Mouse (Mus musculus): ENCODE results near the gene Gm4981. TPM values are rescaled to one million over a fixed set of nuclear protein-coding genes. Genes with fewer than 3 reads are reported as not detected.
"Not testable (repeated sequence)": the region's sequence is repeated elsewhere in the genome, so short reads cannot be mapped to it uniquely, and the experiment has no call there.

Gm4981 gene
- polyA plus RNA-seq (2012; ENCODE audit: insufficient read depth, low replicate concordance): not detected in 2 replicates

GRCm38 (mm10) chr10:58236613-58237012 lies at the start of gene Gm4981:
TSS of gene Gm4981 (minus strand) at chr10:58236701.
- no peaks in the 10 kb centered on the region for H3K4me1 ChIP-seq
- no peaks in the 10 kb centered on the region for H3K36me3 ChIP-seq (replicated peaks; ENCODE audit: low read length)
- no peaks in the 10 kb centered on the region for H3K27me3 ChIP-seq (replicated peaks)
- TF ChIP-seq GATA1 (IDR thresholded peaks at IDR 0.05; ENCODE audit: borderline replicate concordance, low read length): no peak
- no peak for TF ChIP-seq FLI1 (IDR thresholded peaks at IDR 0.05; ENCODE audit: low read length)
- H3K9me3 ChIP-seq: peaks cover 28% of the 10 kb centered on the region
- no peak within 1 kb of the TSS for H3K4me3 ChIP-seq (replicated peaks)

DNA sequence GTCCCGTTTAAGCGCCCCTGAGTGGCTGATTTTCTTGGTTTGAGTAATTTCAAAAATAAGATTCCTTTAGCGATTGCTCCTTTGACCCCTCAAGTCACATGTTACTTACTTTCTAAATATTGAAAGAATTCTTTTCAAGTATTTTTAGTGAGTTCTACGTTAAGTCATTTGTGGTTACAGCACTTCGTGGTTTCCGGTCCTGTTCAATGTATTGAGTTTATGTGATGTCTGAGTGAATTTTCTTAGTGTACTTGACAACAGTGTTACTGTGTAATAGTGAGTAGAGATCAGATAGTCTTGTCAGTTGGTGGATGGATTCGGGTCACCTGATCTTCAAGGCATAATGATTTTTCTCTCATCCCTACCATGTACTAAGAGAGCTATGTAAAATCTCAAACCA lies 45.7 kb upstream of the Gm4981 start:
- Histone ChIP-seq H3K27me3 (replicated peaks) (no peaks in the 10 kb centered on the region), H3K9me3 (no peaks in the 10 kb centered on the region), H3K4me1 (peaks cover 5% of the 10 kb centered on the region), H3K36me3 (replicated peaks; ENCODE audit: low read length) (peaks cover 79% of the 10 kb centered on the region), H3K4me3 (replicated peaks) (no peak overlapping the region)
- TF ChIP-seq FLI1 (IDR thresholded peaks at IDR 0.05; ENCODE audit: low read length): no peak
- no peak for TF ChIP-seq GATA1 (IDR thresholded peaks at IDR 0.05; ENCODE audit: borderline replicate concordance, low read length)

GRCm38 (mm10) chr10:58258466-58258865 lies 22.0 kb upstream of the Gm4981 start:
- Histone ChIP-seq H3K9me3 (no peaks in the 10 kb centered on the region), H3K4me1 (peaks cover 21% of the 10 kb centered on the region), H3K36me3 (replicated peaks; ENCODE audit: low read length) (peaks cover 56% of the 10 kb centered on the region), H3K4me3 (replicated peaks) (no peak overlapping the region), H3K27me3 (replicated peaks) (no peaks in the 10 kb centered on the region)
- no peak for TF ChIP-seq FLI1 (IDR thresholded peaks at IDR 0.05; ENCODE audit: low read length)
- no peak for TF ChIP-seq GATA1 (IDR thresholded peaks at IDR 0.05; ENCODE audit: borderline replicate concordance, low read length)

DNA sequence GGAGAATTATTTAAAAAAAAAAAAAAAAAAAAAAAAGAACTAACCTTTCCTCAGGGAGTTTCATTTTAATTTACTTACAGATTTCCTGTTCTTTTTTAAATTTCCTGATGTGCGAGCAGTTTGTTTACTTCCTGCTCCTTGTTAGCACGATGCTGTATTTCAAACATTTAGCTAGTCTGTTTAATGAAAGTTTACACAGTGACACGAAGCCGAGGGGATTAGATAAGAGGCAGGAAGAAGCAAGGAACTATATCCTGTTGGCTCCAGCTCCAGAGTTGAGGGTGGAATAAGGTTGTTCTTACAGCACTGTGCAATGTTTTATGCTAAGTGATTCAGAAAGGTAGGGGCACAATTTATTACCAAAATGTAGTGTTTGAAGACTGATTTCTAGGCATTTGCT lies 19.5 kb upstream of the Gm4981 start:
- Histone ChIP-seq H3K27me3 (replicated peaks) (no peaks in the 10 kb centered on the region), H3K36me3 (replicated peaks; ENCODE audit: low read length) (peaks cover 34% of the 10 kb centered on the region), H3K4me1 (peaks cover 21% of the 10 kb centered on the region), H3K4me3 (replicated peaks) (peak overlapping the region; percentile 97), H3K9me3 (no peaks in the 10 kb centered on the region)
- no peak for TF ChIP-seq FLI1 (IDR thresholded peaks at IDR 0.05; ENCODE audit: low read length)
- no peak for TF ChIP-seq GATA1 (IDR thresholded peaks at IDR 0.05; ENCODE audit: borderline replicate concordance, low read length)

DNA sequence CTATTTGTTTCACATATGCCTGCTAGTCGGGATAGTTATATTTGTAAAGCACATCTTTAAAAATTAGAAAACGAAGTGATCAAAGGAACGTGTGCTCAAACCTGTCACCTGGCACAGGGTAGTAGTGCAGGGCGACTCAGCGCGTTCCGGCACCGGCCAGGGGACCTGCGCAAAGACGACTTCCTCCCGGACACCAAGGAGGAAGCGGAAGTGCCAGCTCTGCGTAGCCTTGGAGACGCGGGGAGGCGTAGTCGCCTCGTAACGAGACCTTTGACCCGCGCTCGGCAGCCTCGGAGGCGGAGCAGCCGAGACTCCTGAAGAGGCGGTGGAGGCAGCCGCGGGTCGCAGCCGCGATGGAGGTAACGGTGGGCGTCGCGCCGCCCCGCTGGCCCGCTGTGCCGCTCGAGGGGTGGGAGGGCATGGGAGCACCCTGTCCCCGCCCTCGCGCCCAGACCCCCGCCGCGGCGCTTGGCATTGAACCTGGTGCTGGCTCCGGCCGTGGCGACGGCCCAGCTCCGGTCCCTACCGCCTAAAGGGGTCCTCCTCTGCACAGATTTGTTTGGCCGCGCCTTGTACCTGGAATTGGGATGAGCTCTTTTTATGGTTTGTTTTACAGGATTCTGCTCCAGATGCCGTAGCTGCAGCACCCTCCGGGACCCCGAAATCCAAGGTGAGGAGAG lies 18.9 kb upstream of the Gm4981 start, which contains the start of gene Gcc2:
TSS of gene Gcc2 (plus strand) at position 285 of the 680 bp plus-strand sequence.
- Histone ChIP-seq H3K4me3 (replicated peaks) (peak within 1 kb of the TSS; percentile 97), H3K4me1 (peaks cover 21% of the 10 kb centered on the region), H3K36me3 (replicated peaks; ENCODE audit: low read length) (peaks cover 30% of the 10 kb centered on the region), H3K27me3 (replicated peaks) (no peaks in the 10 kb centered on the region), H3K9me3 (no peaks in the 10 kb centered on the region)
- no peak for TF ChIP-seq FLI1 (IDR thresholded peaks at IDR 0.05; ENCODE audit: low read length)
- TF ChIP-seq GATA1 (IDR thresholded peaks at IDR 0.05; ENCODE audit: borderline replicate concordance, low read length): no peak

- Histone ChIP-seq H3K27me3 (replicated peaks) (no peaks in the 10 kb centered on the region), H3K4me3 (replicated peaks) (peak overlapping the region; percentile 97), H3K36me3 (replicated peaks; ENCODE audit: low read length) (peaks cover 23% of the 10 kb centered on the region), H3K9me3 (no peaks in the 10 kb centered on the region), H3K4me1 (peaks cover 21% of the 10 kb centered on the region)
- TF ChIP-seq GATA1 (IDR thresholded peaks at IDR 0.05; ENCODE audit: borderline replicate concordance, low read length) (no peak), FLI1 (IDR thresholded peaks at IDR 0.05; ENCODE audit: low read length) (no peak)
Measured at GRCm38 (mm10) chr10:58254635-58255175, 18.2 kb upstream of the Gm4981 start.

- Histone ChIP-seq H3K27me3 (replicated peaks) (no peaks in the 10 kb centered on the region), H3K4me1 (peaks cover 2% of the 10 kb centered on the region), H3K9me3 (no peaks in the 10 kb centered on the region), H3K4me3 (replicated peaks) (no peak overlapping the region), H3K36me3 (replicated peaks; ENCODE audit: low read length) (no peaks in the 10 kb centered on the region)
- TF ChIP-seq GATA1 (IDR thresholded peaks at IDR 0.05; ENCODE audit: borderline replicate concordance, low read length) (no peak), FLI1 (IDR thresholded peaks at IDR 0.05; ENCODE audit: low read length) (no peak)
Measured at GRCm38 (mm10) chr10:58249535-58249934, 13.0 kb upstream of the Gm4981 start.

DNA sequence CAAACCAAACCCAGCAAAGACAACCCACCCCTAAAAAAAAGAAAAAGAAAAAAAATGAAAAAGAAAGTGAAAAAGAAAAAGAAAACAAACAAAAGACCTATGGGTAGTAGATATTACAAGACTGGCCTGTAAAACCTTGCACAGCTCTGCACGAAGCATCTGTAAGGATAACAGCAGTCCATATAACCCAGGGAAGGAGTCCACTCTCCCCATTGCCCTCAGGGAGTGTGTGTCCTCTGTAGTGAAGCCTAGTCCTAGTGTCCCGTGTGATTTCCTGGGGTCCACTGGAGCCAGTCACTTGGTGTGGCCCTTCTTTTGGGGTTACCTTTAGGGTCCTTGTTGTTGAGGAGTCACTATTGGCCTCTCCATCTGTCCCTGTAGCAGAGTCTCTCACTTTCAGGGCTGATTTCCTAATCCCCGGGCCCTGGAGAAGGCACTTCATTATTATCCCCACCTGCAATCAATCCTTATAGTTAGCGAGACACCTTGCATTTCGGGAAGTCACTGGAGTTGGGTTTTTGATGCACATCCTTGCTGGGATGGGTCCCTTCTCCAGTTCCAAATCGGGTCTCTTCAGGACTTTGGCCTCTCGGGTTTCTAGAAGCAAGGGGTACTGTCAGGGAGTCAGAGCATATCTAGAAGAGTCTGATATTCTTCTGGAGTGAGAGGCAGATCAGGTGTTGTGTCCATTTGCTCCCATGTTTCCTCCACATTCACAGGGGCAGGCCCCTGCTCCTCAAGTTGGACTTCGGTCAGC lies 2.7 kb upstream of the Gm4981 start:
- not testable (repeated sequence) for H3K4me3 ChIP-seq (replicated peaks); H3K27me3 ChIP-seq (replicated peaks); H3K36me3 ChIP-seq (replicated peaks; ENCODE audit: low read length); H3K4me1 ChIP-seq
- peaks cover 16% of the 10 kb centered on the region; the same call in 1 of the 2 replicates for H3K9me3 ChIP-seq

DNA sequence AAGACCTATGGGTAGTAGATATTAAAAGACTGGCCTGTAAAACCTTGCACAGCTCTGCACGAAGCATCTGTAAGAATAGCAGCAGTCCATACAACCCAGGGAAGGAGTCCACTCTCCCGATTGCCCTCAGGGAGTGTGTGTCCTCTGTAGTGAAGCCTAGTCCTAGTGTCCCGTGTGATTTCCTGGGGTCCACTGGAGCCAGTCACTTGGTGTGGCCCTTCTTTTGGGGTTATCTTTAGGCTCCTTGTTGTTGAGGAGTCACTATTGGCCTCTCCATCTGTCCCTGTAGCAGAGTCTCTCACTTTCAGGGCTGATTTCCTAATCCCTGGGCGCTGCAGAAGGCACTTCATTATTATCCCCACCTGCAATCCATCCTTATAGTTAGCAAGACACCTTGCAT lies 1.5 kb downstream of the Gm4981 start:
- H3K36me3 ChIP-seq (replicated peaks; ENCODE audit: low read length); H3K4me1 ChIP-seq; H3K4me3 ChIP-seq (replicated peaks); H3K27me3 ChIP-seq (replicated peaks): not testable (repeated sequence)
- H3K9me3 ChIP-seq: peaks cover 31% of the 10 kb centered on the region

- not testable (repeated sequence) for H3K36me3 ChIP-seq (replicated peaks; ENCODE audit: low read length); H3K4me1 ChIP-seq; H3K4me3 ChIP-seq (replicated peaks); H3K27me3 ChIP-seq (replicated peaks)
- H3K9me3 ChIP-seq: peaks cover 30% of the 10 kb centered on the region
Measured at GRCm38 (mm10) chr10:58233740-58234121, 2.8 kb downstream of the Gm4981 start.

DNA sequence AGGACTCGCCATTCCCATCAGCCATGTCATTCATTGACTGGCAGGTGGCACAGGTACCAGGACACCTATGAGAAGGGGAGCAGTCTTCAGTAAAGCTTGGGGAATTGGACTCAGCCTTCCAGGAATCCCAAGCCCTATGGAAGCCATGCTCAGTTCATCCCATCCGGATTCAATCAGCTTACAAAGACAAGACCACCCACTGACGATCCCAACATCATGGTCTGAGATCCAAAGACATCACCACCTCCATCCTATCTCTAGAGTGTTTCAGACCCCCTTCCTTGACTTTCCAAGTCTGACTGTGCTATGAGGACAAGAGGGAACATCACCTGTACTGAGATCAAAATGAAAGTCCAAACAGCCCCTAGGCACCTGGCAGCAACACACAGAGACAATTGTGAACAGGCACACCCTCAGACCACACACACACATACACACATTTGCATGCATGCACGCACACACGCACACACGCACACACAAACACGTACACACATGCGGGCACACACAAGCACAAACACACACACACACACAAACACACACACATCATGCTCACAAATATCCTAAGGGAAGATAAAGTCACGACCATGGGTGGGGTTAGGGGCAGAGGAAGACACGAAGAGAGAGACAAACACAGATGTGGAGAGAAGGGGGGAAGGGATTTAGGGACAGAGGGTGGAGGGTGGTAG lies 3.3 kb downstream of the Gm4981 start:
- peaks cover 30% of the 10 kb centered on the region for H3K9me3 ChIP-seq
- H3K4me3 ChIP-seq (replicated peaks); H3K4me1 ChIP-seq; H3K36me3 ChIP-seq (replicated peaks; ENCODE audit: low read length); H3K27me3 ChIP-seq (replicated peaks): not testable (repeated sequence)

- H3K4me3 ChIP-seq (replicated peaks); H3K27me3 ChIP-seq (replicated peaks); H3K36me3 ChIP-seq (replicated peaks; ENCODE audit: low read length); H3K4me1 ChIP-seq: not testable (repeated sequence)
- peaks cover 28% of the 10 kb centered on the region for H3K9me3 ChIP-seq
Measured at GRCm38 (mm10) chr10:58232641-58232969, 3.9 kb downstream of the Gm4981 start, which contains the start of gene Duxf3. TSS of gene Duxf3 (minus strand) at chr10:58232675.

DNA sequence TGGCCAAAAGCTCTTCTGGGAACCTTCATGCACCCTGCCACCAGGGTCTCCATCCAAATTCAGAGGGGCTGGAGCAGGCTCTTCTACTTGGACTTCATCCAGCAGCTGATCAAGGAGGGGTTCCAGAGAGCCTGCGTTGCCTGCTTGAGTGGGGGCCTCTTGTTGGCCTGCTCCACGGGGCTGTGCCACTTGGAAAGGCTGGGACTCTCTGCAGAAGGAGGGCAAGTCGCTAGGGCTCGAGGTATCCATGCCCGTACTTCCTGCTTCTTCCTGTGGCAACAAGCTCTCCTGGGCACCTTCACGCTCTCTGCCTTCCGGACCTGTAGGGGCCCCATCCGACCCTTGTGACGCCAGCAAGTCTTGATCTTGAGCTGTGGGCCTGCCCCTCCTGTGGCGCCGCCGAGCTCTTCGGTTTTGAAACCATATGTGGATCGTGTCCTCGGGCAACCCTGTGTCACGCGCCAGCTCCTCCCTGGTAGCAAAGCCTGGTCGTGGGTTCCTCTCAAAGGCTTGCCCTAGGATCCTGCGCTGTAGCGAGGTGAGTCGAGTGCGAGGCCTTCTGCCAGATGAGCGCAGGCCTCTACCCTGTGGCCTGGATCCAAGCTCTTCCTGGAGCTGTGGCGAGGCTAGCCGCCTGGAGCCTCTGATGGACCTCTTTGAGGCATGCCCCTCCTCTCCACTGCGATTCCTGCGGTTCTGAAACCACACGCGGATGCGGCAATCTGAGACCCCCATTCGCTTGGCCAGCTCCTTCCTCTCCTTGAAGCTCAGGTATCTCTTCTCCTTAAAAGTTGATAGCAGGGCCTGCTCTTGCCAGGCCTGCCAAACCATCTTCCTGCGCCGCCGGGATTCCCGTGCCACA lies 4.5 kb downstream of the Gm4981 start:
- H3K36me3 ChIP-seq (replicated peaks; ENCODE audit: low read length); H3K4me3 ChIP-seq (replicated peaks): not testable (repeated sequence)
- peaks cover 27% of the 10 kb centered on the region for H3K9me3 ChIP-seq

More for the DNA sequence above, 4.5 kb downstream of the Gm4981 start:
- H3K4me1 ChIP-seq; H3K27me3 ChIP-seq (replicated peaks): not testable (repeated sequence)
